Mouse (Mus musculus) cerebellum, adult 9-11 months (tissue): ENCODE data around the gene Snrnp27.

ENCODE experiments used
- DNase-seq: peaks from one replicate; pipeline ENCODE4 v3.0.0; 2022

Snrnp27 gene

DNA sequence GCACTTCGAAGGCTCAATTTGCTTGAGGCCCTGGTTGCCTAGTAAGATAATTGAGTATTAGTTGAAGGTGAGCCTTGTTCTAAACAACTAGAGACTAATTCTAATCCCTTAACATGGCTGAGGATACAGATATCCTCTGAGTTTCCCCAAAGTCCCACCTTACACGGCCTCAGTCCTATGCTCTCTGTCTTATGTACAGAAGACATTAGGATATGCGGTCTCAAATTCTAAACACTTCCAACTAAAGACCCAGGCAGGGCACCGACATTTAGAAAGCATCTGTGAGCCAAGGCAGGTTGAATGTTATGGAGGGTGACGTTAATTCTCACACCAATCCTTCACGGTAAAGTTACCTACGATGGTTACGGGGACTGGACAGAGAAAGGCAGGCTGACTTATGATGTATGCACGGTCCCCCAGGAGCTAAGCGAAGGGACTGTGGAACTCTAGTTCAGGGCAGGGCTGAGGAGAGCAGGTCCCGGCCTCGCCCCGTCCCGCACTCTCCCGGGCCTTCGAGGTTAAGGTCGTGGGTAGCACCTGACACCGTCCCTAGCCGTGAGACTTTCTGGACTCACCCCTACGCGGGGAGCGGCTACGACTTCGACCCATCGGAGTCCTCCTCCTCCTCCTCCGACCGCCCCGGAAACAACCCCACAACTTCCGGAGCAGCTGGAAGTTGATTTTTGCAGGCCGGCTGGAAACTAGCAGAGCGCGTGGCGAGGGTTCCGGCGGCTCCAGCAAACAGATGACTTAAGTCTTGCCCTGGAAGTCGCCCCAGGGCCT lies at the start of gene Snrnp27:
TSS of gene Snrnp27 (minus strand) at position 651 of the 783 bp plus-strand sequence.
- DNase-seq = peak; percentile 89

- peak; percentile 95 for DNase-seq
Measured at GRCm38 (mm10) chr6:86733183-86733876, 49.0 kb upstream of the Snrnp27 start, which contains the start of gene Gmcl1. Gmcl1 (minus strand) TSS chr6:86733383.

DNA sequence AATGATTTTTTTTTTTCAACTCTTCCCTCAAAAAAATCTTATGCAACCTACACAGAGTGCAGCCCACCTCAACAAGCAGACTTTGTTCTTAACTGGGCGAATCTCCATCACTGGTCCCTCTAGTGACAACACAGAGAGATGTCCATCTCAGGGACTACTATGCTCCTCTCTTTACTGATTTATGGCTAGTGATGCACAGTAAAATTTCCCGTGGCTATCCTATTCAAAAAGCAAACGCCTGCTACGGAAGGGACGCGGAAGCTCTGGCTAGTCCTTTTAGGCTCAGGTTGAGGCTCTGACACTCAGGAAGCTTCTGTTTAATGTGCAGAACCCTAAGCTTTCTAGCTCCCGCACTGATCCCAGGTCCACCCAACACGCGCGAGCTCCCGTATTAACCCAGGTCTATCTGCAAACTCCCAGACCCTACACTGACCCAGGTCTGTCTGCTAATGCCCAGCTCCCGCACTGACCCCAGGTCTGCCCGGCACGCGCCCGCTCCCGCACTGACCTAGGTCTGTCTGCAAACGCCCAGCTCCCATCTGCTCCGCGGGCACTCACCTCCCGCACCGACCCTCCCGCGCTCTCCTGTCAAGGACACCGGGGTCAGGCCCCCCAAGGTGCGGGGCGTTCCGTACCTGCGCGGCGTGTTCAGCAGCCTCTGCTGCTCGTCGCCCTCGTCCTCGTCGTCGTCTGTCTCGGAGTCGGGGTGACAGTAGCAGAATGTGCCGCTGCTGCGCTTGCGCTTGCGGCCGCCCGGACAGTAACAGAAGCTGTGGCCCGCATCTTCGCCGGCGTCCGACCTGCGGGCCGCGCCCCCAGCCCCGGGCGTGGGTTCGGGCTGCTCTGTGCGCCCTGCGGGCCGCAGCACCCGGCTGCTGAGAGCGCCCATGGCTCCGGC lies 48.2 kb upstream of the Snrnp27 start:
- DNase-seq = peak; percentile 80

DNA sequence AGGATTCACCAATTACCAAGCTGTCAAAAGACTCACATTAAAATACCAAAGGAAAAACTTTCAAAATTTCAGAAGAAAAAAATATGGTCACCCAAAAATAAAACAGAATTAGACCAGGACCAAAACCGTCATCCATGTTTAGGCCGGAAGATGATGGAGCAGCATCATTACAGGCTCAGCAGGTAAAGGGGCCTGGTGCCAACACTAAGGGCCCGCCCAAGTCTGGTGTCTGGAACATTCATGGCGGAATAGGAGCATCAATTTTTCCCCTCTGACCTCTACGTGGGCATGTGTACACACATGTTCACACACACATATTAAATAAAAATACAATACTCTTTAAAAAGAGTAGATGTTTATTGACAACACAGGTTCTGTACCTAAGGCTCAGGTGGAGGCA lies 44.4 kb upstream of the Snrnp27 start:
- DNase-seq = no peak

GRCm38 (mm10) chr6:86721977-86722376 lies 37.7 kb upstream of the Snrnp27 start:
- no peak for DNase-seq

GRCm38 (mm10) chr6:86708072-86708774 lies 23.9 kb upstream of the Snrnp27 start:
- no peak for DNase-seq

- DNase-seq = no peak
Measured at GRCm38 (mm10) chr6:86702577-86702976, 18.3 kb upstream of the Snrnp27 start.

- no peak for DNase-seq
Measured at GRCm38 (mm10) chr6:86697903-86698302, 13.6 kb upstream of the Snrnp27 start.

DNA sequence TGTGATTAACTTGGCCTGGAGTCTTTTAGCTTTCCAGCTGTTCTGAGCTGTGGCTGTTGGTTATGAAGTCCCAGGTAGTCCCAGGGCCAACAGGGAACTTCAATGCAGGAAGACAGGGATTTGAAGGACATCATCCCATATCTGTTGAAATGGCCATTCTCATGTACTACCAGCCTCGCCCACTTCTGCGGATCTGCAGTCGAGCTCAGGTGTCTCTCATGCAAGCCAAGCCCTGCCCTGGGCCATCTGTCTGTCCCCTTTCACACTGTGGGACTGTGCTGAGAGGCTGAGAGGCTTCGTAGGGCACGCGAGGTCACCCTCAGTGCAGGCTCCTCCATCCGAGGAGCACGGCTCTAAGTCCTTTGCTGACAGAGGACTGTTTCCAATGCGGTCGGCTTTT lies 11.9 kb upstream of the Snrnp27 start:
- DNase-seq = peak; percentile 67

DNA sequence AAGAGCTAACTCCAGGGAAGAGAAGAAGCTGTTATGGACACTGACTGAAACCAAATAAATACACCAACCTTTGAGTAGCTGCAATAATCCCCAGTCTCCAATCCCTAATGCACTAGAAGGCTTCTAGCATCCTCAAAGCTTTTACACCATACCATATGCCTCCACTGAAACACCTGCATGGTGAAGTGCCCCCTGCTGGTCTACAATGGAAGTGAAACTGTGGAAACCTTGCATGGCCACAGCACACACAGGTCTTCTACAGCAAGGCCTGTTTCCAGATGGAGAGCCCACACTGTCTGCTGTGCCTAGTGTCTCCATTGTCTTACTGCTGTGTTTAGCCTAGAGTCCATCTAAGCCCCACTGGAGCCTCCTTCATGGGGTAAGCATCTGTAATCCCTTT lies 10.1 kb upstream of the Snrnp27 start:
- DNase-seq = peak; percentile 44

DNA sequence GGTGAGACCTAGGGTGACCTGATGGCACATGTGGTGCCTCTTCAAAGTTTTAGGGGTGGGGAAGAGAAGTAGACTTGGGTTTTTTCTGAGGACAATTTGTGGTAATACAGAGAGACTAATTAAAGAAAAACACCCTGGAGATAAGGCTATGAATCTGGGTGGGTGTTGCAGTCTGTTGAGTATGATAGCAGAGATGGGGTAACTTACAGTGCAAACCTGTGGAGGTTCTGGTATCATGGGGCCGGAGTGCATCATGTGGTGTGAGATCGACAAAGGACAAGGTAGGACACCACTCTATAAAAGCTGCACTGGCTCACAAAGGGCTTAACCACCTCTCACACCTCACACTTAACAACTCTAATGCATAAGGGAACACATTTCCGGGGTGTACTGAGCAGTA lies 5.3 kb upstream of the Snrnp27 start:
- DNase-seq = no peak

DNA sequence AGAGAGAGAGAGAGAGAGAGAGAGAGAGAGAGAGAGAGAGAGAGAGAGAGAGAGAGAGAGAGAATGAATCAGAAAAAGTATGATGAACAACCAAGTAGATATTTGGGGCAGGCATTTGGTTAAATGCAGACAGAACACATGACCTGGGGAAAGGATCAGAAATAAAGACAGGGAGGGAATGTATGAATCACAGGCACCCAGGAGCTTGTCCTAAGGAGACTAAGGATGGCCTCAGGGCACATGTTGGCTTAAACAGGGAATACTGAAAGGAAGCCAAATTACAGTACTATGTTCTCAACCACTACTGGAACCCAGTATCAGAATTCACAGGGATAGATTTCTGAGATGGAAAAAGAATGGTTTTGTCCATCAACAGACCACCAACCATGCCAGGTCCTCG lies 2.6 kb upstream of the Snrnp27 start:
- no peak for DNase-seq

GRCm38 (mm10) chr6:86684655-86685011 lies 311 bp upstream of the Snrnp27 start:
- no peak for DNase-seq

GRCm38 (mm10) chr6:86681289-86681688 lies 3.0 kb downstream of the Snrnp27 start:
- no peak for DNase-seq

DNA sequence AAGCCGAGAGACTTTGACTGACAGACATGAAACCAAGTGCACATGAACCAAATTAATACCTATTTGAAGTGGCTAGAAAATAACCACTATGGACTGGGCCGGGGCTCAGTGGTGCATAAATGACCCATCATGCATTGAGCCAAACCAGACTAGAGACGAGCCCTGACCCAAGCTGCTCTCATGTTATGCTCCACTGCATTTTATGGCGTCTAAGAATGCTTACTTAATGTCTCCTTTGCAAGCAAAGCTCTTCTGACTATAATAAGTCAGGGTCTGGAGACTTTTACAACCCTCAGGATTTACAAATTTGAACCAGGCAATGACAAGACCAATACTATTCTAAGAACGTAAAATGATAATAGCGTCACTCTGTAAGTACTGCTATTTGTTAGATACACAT lies 6.0 kb downstream of the Snrnp27 start:
- DNase-seq = no peak

DNA sequence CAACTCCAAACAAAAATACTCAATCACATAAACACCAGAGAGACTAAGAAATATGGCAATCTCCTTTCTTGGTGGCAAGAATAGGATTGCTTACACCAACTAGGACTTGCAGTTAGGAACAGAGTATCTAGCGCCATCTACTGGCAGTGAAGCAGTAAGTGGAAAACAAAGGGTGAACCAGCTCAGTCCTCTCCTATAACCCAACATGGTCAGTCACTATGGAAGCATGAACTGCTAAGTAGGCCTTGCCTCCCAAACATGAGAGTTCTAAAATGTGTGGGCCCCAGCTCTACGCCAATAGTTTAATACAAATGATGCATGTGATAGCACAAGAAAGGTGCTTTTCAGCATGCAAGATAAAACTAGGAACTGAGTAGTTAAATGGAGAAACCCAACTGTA lies 13.4 kb downstream of the Snrnp27 start:
- DNase-seq = peak; percentile 74

DNA sequence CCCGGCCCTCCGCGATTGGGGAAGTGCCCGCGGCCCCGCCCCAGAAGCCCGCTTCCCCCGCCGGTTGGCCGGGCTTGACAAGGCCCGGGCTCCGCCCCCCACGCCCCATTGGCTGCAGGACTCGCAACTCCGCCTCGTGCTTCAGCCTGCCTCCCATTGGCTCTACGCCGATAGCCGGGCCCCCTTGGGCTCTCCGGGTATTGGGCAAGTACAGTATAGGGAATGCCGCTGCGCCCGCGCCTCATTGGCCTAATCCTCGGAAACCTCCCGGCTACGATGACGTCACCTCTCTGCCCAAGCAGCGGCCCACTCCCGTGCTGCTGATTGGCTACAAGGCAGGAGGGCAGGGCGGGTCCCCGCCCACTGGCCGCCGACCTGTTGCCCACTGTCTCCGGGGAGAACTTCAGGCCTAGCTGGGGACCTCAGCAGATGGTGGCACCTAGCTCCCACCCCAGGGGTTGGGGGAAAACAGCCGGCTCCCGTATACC lies 15.0 kb downstream of the Snrnp27 start:
- peak; percentile 100 for DNase-seq

DNA sequence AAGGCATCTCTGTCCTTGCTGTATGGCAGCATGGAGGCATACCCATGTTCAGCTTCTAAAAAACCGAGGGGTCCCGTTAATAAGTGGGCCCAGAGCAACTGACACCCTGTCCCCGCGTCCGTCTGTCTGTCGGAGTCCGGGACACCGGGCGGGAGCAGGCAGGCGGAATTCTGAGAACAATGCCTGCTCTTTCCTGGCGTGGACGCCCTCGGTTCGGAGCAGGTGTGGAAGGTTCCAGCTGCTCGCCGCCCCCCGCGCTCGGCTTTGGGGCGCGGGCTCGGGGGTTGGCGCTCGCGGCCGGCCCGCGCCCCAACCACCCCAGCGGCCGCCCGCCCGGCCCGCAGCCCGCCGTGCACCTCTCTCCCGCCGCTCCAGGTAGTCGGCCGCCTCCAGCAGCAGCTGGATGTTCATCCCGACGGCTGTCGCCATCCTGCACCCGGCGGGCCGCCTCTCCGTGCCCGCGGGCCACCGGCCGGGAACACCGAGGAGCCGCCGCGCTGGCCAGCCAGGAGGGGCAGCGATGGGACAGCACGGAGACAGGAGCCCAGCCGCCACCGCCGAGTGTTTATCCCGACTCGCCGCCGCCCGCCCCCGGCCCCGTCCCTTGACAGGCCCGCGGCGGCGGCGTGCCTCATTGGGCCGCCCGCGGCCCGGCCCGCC lies 15.6 kb downstream of the Snrnp27 start, which contains the start of gene Mxd1:
TSS of gene Mxd1 (minus strand) at position 582 of the 660 bp plus-strand sequence.
- no peak for DNase-seq

- DNase-seq = no peak
Measured at GRCm38 (mm10) chr6:86667061-86667460, 17.3 kb downstream of the Snrnp27 start.

DNA sequence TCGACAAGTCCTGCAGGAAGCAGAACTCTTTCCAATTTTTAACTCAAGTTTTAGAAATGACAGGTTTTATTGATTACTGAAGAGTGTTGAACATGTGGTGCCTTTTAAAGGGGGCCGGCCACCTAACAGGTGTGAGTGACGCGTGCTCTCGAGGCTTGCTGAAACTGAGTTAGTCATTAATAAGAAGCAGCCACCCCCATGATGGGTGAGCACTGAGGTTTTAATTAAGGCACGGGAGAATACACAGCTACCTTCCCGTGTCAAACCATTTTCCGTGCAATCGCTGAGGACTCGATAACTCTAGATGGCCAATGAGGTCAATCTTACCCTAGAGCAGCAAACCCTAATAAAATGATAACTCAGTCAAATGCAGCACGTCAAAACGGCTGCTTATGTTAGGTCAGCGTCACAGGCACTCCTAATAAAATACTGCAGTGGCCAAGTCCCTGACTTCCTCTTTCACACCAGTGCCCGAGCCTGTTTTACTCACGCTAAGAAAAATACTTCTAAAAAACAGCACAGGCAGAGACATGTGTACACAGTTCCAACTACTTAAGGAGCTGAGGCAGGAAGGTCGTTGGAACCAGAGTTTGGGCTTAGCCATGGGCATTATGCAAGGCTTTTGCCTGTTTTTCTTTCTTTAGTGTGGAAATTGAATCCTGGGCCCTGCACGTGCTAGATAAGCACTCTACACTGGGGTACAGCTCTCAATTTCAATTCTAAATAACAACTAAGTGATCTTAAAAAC lies 18.6 kb downstream of the Snrnp27 start:
- no peak for DNase-seq

- DNase-seq = no peak
Measured at GRCm38 (mm10) chr6:86665076-86665475, 19.2 kb downstream of the Snrnp27 start.
